In the genomic region with DNA sequence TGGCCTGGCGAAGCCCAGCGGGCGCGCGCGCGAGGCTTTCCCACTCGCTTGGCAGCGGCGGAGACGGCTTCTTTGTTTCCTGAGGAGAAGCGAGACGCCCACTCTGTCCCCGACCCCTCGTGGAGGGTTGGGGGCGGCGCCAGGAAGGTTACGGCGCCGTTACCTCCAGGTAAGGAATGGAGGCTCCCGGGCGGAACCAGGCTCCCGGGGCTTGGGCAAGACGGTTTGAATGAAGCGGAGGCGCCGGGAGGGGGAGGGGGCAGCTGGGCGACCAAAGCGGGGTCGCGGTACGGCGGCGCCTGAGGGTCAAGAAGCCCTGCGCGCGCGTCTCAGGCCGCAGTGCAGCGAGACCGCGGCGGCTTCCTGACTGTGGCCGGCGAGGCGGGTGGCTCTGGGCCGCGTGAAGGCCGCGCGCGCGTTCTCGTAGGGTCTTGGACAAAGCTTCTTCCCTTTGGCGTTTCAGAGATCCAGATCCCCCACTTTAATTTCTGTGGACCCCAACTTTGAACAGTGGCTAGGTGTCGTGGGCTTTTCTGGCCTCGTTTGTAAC, we compare ENCODE assay signal across 1 mouse cellular context.
TF ChIP-seq lines count a peak whose summit lies in the region.

No protein-coding gene starts in this region.

TF ChIP-seq in MEL, 35 proteins besides CTCF, POLR2A, EP300 and RAD21 (continued from another document):
- peak; percentile 82 for TF ChIP-seq MYB (IDR thresholded peaks at IDR 0.05; ENCODE audit: low read depth, low read length)
- peak; percentile 82; the same call in 1 of the 2 replicates for TF ChIP-seq TBP (IDR thresholded peaks at IDR 0.05; ENCODE audit: low read depth, low read length)
- TF ChIP-seq TCF12 (IDR thresholded peaks at IDR 0.05; ENCODE audit: low read depth, low read length), result peak; percentile 73
- no peak for TF ChIP-seq BHLHE40 (IDR thresholded peaks at IDR 0.05; ENCODE audit: borderline replicate concordance, low read depth, low read length)
- peak; percentile 62; the same call in 1 of the 2 replicates for TF ChIP-seq KAT2A (conservative IDR thresholded peaks at IDR 0.05; ENCODE audit: low read depth, low read length)
- 0 out of 2 replicates have a peak, but pooled peaks have one; percentile 62 for TF ChIP-seq CHD1 (IDR thresholded peaks at IDR 0.05; ENCODE audit: low read depth, low read length)
- TF ChIP-seq HCFC1 (IDR thresholded peaks at IDR 0.05; ENCODE audit: low read depth, low read length), result peak; percentile 84
- TF ChIP-seq GATA1 (IDR thresholded peaks at IDR 0.05; ENCODE audit: low read depth, low read length), result no peak
- TF ChIP-seq MYC (IDR thresholded peaks at IDR 0.05; ENCODE audit: low read depth, low read length), result peak; percentile 74; the same call in 1 of the 2 replicates
- TF ChIP-seq POLR2AphosphoS5 (IDR thresholded peaks at IDR 0.05; ENCODE audit: borderline replicate concordance, low read depth, low read length), result no peak
- TF ChIP-seq ETS1 (IDR thresholded peaks at IDR 0.05; ENCODE audit: low read depth, low read length), result 0 out of 2 replicates have a peak, but pooled peaks have one; percentile 37
- peak; percentile 85 for TF ChIP-seq ELF1 (IDR thresholded peaks at IDR 0.05; ENCODE audit: low read depth, low read length)
- no peak for TF ChIP-seq MAFK (IDR thresholded peaks at IDR 0.05; ENCODE audit: borderline replicate concordance, low read depth, low read length)
- TF ChIP-seq POLR2AphosphoS2 (IDR thresholded peaks at IDR 0.05; ENCODE audit: low read length), result peak; percentile 90
- peak; percentile 68; the same call in 1 of the 2 replicates for TF ChIP-seq E2F4 (IDR thresholded peaks at IDR 0.05; ENCODE audit: borderline replicate concordance, low read depth, low read length)
- no peak for TF ChIP-seq TAL1 (IDR thresholded peaks at IDR 0.05; ENCODE audit: low read length)
- TF ChIP-seq ZKSCAN1 (IDR thresholded peaks at IDR 0.05; ENCODE audit: low read depth, low read length), result peak; percentile 48; the same call in 1 of the 2 replicates
